Mouse (Mus musculus): Measurements from ENCODE around the gene Tmtc1.

DNA sequence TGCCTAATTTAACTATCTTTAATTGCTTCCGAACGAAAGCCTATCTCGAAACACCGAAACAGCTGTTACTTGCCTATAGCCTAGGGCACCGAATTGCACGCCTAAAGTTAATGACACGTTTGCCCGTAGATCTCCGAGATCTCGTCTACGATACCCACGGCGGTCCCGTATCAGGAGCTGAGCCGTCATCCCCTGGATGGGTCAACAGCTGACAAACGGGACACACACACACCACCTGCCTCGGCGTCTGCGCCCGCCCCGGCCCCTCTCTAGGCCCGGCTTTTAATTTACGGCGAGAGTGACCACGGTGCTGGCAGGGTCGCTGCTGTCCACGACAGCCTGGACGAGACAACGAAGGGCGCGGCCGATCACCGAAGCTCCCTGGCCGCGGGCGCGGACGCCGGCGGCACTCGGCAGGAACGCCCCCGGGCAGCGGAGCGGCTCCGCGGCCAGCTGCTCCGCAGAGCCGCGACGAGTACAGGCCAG is 232.8 kb downstream of the Tmtc1 start:
- no peak for TF ChIP-seq MAFK (IDR thresholded peaks at IDR 0.05; ENCODE audit: insufficient read depth, low read depth, low read length)
- TF ChIP-seq ZC3H11A (IDR thresholded peaks at IDR 0.05; ENCODE audit: borderline replicate concordance, low read depth, low read length) = no peak
- TF ChIP-seq HCFC1 (IDR thresholded peaks at IDR 0.05; ENCODE audit: borderline replicate concordance, insufficient read depth, low read length) = no peak
- TF ChIP-seq CHD2 (IDR thresholded peaks at IDR 0.05; ENCODE audit: low read depth, low read length) = 0 out of 2 replicates have a peak, but pooled peaks have one; percentile 24

Data from ES-E14 (cell line).